Mouse (Mus musculus) cerebellum, adult 8-10 months (tissue): Measurements from ENCODE around the gene Fsip1.
"Not testable (repeated sequence)": the region's sequence is repeated elsewhere in the genome, so short reads cannot be mapped to it uniquely, and the experiment has no call there.

Experiments
- DNase-seq: peaks from one replicate; pipeline ENCODE4 v3.0.0; 2022

The Fsip1 gene

GRCm38 (mm10) chr2:118168225-118168624 is 88.5 kb downstream of the Fsip1 start:
- DNase-seq = no peak

GRCm38 (mm10) chr2:118167731-118168130 is 89.0 kb downstream of the Fsip1 start:
- no peak for DNase-seq

GRCm38 (mm10) chr2:118165691-118166090 is 91.1 kb downstream of the Fsip1 start:
- DNase-seq = no peak

GRCm38 (mm10) chr2:118164137-118164536 is 92.6 kb downstream of the Fsip1 start:
- DNase-seq = no peak

GRCm38 (mm10) chr2:118162486-118162885 is 94.3 kb downstream of the Fsip1 start:
- no peak for DNase-seq

GRCm38 (mm10) chr2:118160991-118161390 is 95.8 kb downstream of the Fsip1 start:
- DNase-seq = no peak

GRCm38 (mm10) chr2:118160547-118160946 is 96.2 kb downstream of the Fsip1 start:
- DNase-seq = no peak

GRCm38 (mm10) chr2:118159126-118159525 is 97.6 kb downstream of the Fsip1 start:
- no peak for DNase-seq

- DNase-seq = no peak
These were observed 98.7 kb downstream of the Fsip1 start for GRCm38 (mm10) chr2:118158095-118158494.

- peak; percentile 67 for DNase-seq
These were observed 106.8 kb downstream of the Fsip1 start for GRCm38 (mm10) chr2:118149855-118150563.

- DNase-seq = no peak
These were observed 108.2 kb downstream of the Fsip1 start for GRCm38 (mm10) chr2:118148321-118149142.

- DNase-seq = not testable (repeated sequence)
These were observed 109.0 kb downstream of the Fsip1 start for GRCm38 (mm10) chr2:118147749-118148148.

- no peak for DNase-seq
These were observed 115.1 kb downstream of the Fsip1 start for GRCm38 (mm10) chr2:118141651-118142050.

GRCm38 (mm10) chr2:118139261-118139660 is 117.5 kb downstream of the Fsip1 start:
- DNase-seq = no peak

GRCm38 (mm10) chr2:118137776-118138175 is 119.0 kb downstream of the Fsip1 start:
- DNase-seq = no peak

GRCm38 (mm10) chr2:118137071-118137470 is 119.7 kb downstream of the Fsip1 start:
- no peak for DNase-seq

GRCm38 (mm10) chr2:118128313-118128712 is 128.5 kb downstream of the Fsip1 start:
- no peak for DNase-seq

GRCm38 (mm10) chr2:118127516-118128288 is 129.1 kb downstream of the Fsip1 start:
- DNase-seq = no peak

- no peak for DNase-seq
These were observed 130.8 kb downstream of the Fsip1 start for GRCm38 (mm10) chr2:118125943-118126470.

GRCm38 (mm10) chr2:118125211-118125939 is 131.4 kb downstream of the Fsip1 start:
- no peak for DNase-seq

GRCm38 (mm10) chr2:118124437-118124836 is 132.3 kb downstream of the Fsip1 start:
- no peak for DNase-seq

GRCm38 (mm10) chr2:118123743-118124142 is 133.0 kb downstream of the Fsip1 start:
- no peak for DNase-seq
